Mouse (Mus musculus) liver, postnatal 0 days (tissue): ENCODE measurements at regions not wholly inside any gene's neighbourhood (a gene's known extent, or its start where the extent isn't known, plus 50 kb on each side); places are given as distances from the start of the nearest gene placed in this dataset.

ENCODE experiments used
- CTCF ChIP-seq: sonication (generic); IDR thresholded peaks from 2 replicates; pipeline ENCODE4 v1.5.1; 2016; ENCODE audit warnings: antibody characterized with exemption, low read depth
- EP300 ChIP-seq: IDR thresholded peaks from 2 replicates; pipeline ENCODE4 v1.6.1; 2016; ENCODE audit warnings: antibody characterized with exemption, low read depth, mild to moderate bottlenecking

DNA sequence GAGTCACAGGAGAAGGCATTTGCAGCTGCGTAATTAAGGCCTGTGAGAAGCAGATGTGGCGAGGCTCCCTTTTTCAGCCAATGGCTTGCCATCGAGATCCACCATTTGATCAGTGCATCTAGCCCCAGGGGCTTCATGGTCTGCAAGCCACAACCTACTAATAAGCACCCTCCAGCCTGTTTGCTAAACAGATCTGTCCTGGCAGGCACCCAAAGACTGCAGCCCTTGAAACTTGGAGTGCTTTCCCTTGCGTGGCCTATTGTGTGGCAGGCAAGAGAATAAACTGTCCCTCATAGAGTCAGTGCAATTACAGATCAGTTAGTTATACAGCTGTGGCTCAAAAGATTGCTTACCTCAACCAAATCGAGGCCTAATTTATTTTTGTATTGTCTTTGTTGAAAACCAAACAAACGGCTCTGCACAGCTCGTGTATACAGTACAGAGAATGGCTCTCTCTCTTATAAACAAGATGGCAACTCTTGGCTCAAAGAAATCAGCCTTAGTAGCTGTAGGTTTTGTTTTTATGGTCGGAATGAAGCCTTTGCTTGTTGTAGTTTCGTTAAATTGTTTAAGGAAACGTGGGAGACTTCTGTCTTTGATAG is 195.9 kb upstream of the Satb2 start:
- no peak for TF ChIP-seq CTCF
- no peak for TF ChIP-seq EP300
